Mouse (Mus musculus) midbrain, embryonic 16.5 days (tissue): ENCODE measurements around the gene Arhgap17. TPM values are rescaled to one million over a fixed set of nuclear protein-coding genes. Genes with fewer than 3 reads are reported as not detected.

Source experiments
- ATAC-seq: fragments of 200-750 bp; cut with Nextera tagmentation; 2 replicates; pipeline ENCODE4 v1.8.0; 2017; ENCODE audit warnings: moderate TSS enrichment
- H3K27ac ChIP-seq: fragments of 300-500 bp; sonication (generic); 2 replicates; pipeline ENCODE4 v1.5.1; 2014; ENCODE audit warnings: mild to moderate bottlenecking, low read length, mixed read lengths
- H3K27me3 ChIP-seq: fragments of 300-500 bp; sonication (generic); 2 replicates; pipeline ENCODE4 v1.6.1; 2014; ENCODE audit warnings: low read depth, low read length, mixed read lengths; ENCODE audit not compliant: control insufficient read depth, insufficient read depth
- H3K36me3 ChIP-seq: fragments of 300-500 bp; sonication (generic); 2 replicates; pipeline ENCODE4 v1.6.1; 2014; ENCODE audit warnings: mild to moderate bottlenecking, low read length, moderate library complexity, mixed read lengths; ENCODE audit not compliant: control insufficient read depth, insufficient read depth
- H3K4me1 ChIP-seq: fragments of 300-500 bp; sonication (generic); 2 replicates; pipeline ENCODE4 v1.6.1; 2014; ENCODE audit warnings: mild to moderate bottlenecking, low read length, mixed read lengths; ENCODE audit not compliant: control insufficient read depth, insufficient read depth
- H3K4me2 ChIP-seq: fragments of 300-500 bp; sonication (generic); 2 replicates; pipeline ENCODE4 v1.6.1; 2014; ENCODE audit warnings: mild to moderate bottlenecking, low read length, mixed read lengths
- H3K4me3 ChIP-seq: fragments of 300-500 bp; sonication (generic); 2 replicates; pipeline ENCODE4 v1.5.1; 2014; ENCODE audit warnings: low read depth, mild to moderate bottlenecking, low read length, moderate library complexity, mixed read lengths
- H3K9ac ChIP-seq: fragments of 300-500 bp; sonication (generic); 2 replicates; pipeline ENCODE4 v1.6.1; 2014; ENCODE audit warnings: low read depth, low read length, mixed read lengths
- H3K9me3 ChIP-seq: fragments of 300-500 bp; sonication (generic); replicated peaks from 2 replicates; pipeline ENCODE4 v1.6.1; 2014; ENCODE audit warnings: mild to moderate bottlenecking, low read length, mixed read lengths; ENCODE audit not compliant: control insufficient read depth, poor library complexity, severe bottlenecking
- WGBS: fragments of 180-500 bp; shearing (Covaris S2); extraction: QIAGEN DNeasy Blood & Tissue Kit; methylation state at CpG from one replicate; pipeline ENCODE4 v1.1.7; 2014; 5-methylcytosine and 5-hydroxymethylcytosine counted together
- polyA plus RNA-seq: library from polyadenylated mRNA; unstranded; fragments of >200 nt; fragmentation: Nextera tagmentation; extraction: Ambion mirVana; gene quantifications from 2 replicates; pipeline ENCODE4 v1.2.1, GENCODE M21; 2015

The Arhgap17 gene
- polyA plus RNA-seq = 8.3 and 8.9 TPM in 2 replicates

GRCm38 (mm10) chr7:123369759-123370481, at the start of gene Arhgap17, which contains the start of gene Lcmt1:
Gene Arhgap17 (minus strand): TSS chr7:123369915.
Gene Lcmt1 (plus strand): TSS chr7:123369784.
- Histone ChIP-seq H3K36me3 (no peaks in the 10 kb centered on the region), H3K9me3 (no peaks in the 10 kb centered on the region), H3K4me2 (peak within 1 kb of the TSS; percentile 83), H3K4me3 (peak within 1 kb of the TSS; percentile 97), H3K9ac (peak within 1 kb of the TSS; percentile 85), H3K4me1 (peaks cover 21% of the 10 kb centered on the region), H3K27me3 (no peaks in the 10 kb centered on the region), H3K27ac (peak within 1 kb of the TSS; percentile 82)
- under 1% methylated on average over 53 of the region's 64 CpGs for WGBS
- ATAC-seq = peak; percentile 97

GRCm38 (mm10) chr7:123417661-123418060, 47.9 kb upstream of the Arhgap17 start:
- Histone ChIP-seq H3K36me3 (peaks cover 15% of the 10 kb centered on the region), H3K9ac (no peak overlapping the region), H3K4me1 (no peaks in the 10 kb centered on the region), H3K4me3 (no peak overlapping the region), H3K4me2 (no peak overlapping the region), H3K27ac (no peak overlapping the region), H3K9me3 (no peaks in the 10 kb centered on the region), H3K27me3 (no peaks in the 10 kb centered on the region)
- no peak for ATAC-seq
- 81% methylated on average over 3 of the region's 3 CpGs for WGBS

- H3K27ac ChIP-seq = no peak overlapping the region
- H3K27me3 ChIP-seq = no peaks in the 10 kb centered on the region
- no peak for ATAC-seq
- WGBS = 88% methylated on average over 4 of the region's 4 CpGs
- no peaks in the 10 kb centered on the region for H3K4me1 ChIP-seq
- H3K4me3 ChIP-seq = no peak overlapping the region
- no peak overlapping the region for H3K9ac ChIP-seq
- H3K4me2 ChIP-seq = no peak overlapping the region
- H3K36me3 ChIP-seq = peaks cover 12% of the 10 kb centered on the region
- no peaks in the 10 kb centered on the region for H3K9me3 ChIP-seq
These were observed 47.1 kb upstream of the Arhgap17 start for GRCm38 (mm10) chr7:123416803-123417202.

- Histone ChIP-seq H3K4me3 (no peak overlapping the region), H3K9me3 (no peaks in the 10 kb centered on the region), H3K27ac (no peak overlapping the region), H3K4me1 (no peaks in the 10 kb centered on the region), H3K36me3 (peaks cover 5% of the 10 kb centered on the region), H3K27me3 (no peaks in the 10 kb centered on the region), H3K9ac (no peak overlapping the region), H3K4me2 (no peak overlapping the region)
- WGBS = 86% methylated on average over 3 of the region's 3 CpGs
- no peak for ATAC-seq
These were observed 42.4 kb upstream of the Arhgap17 start for GRCm38 (mm10) chr7:123412143-123412542.

- H3K27ac ChIP-seq = no peak overlapping the region
- peaks cover 5% of the 10 kb centered on the region for H3K36me3 ChIP-seq
- ATAC-seq = no peak
- H3K4me1 ChIP-seq = no peaks in the 10 kb centered on the region
- H3K4me2 ChIP-seq = no peak overlapping the region
- no peak overlapping the region for H3K4me3 ChIP-seq
- H3K27me3 ChIP-seq = no peaks in the 10 kb centered on the region
- no peaks in the 10 kb centered on the region for H3K9me3 ChIP-seq
- no peak overlapping the region for H3K9ac ChIP-seq
- WGBS = 88% methylated on average over 1 of the region's 1 CpGs
These were observed 41.4 kb upstream of the Arhgap17 start for GRCm38 (mm10) chr7:123411109-123411508.

- no peak overlapping the region for H3K4me2 ChIP-seq
- WGBS = 94% methylated on average over 7 of the region's 7 CpGs
- H3K36me3 ChIP-seq = peaks cover 5% of the 10 kb centered on the region
- no peaks in the 10 kb centered on the region for H3K9me3 ChIP-seq
- no peaks in the 10 kb centered on the region for H3K4me1 ChIP-seq
- no peak overlapping the region for H3K27ac ChIP-seq
- ATAC-seq = no peak
- H3K9ac ChIP-seq = no peak overlapping the region
- no peaks in the 10 kb centered on the region for H3K27me3 ChIP-seq
- H3K4me3 ChIP-seq = no peak overlapping the region
These were observed 40.8 kb upstream of the Arhgap17 start for GRCm38 (mm10) chr7:123410502-123410901.

- Histone ChIP-seq H3K27me3 (no peaks in the 10 kb centered on the region), H3K9ac (no peak overlapping the region), H3K27ac (no peak overlapping the region), H3K9me3 (no peaks in the 10 kb centered on the region), H3K4me3 (no peak overlapping the region), H3K4me2 (no peak overlapping the region), H3K36me3 (peaks cover 15% of the 10 kb centered on the region), H3K4me1 (no peaks in the 10 kb centered on the region)
- ATAC-seq = no peak
- WGBS = 71% methylated on average over 4 of the region's 4 CpGs
These were observed 37.3 kb upstream of the Arhgap17 start for GRCm38 (mm10) chr7:123406988-123407387.

GRCm38 (mm10) chr7:123405619-123406018, 35.9 kb upstream of the Arhgap17 start:
- Histone ChIP-seq H3K4me3 (no peak overlapping the region), H3K9me3 (no peaks in the 10 kb centered on the region), H3K36me3 (peaks cover 15% of the 10 kb centered on the region), H3K4me2 (no peak overlapping the region), H3K27ac (no peak overlapping the region), H3K9ac (no peak overlapping the region), H3K4me1 (no peaks in the 10 kb centered on the region), H3K27me3 (no peaks in the 10 kb centered on the region)
- WGBS = 95% methylated on average over 3 of the region's 3 CpGs
- ATAC-seq = no peak

- no peak for ATAC-seq
- Histone ChIP-seq H3K9me3 (no peaks in the 10 kb centered on the region), H3K4me2 (no peak overlapping the region), H3K27me3 (no peaks in the 10 kb centered on the region), H3K4me1 (no peaks in the 10 kb centered on the region), H3K9ac (no peak overlapping the region), H3K27ac (no peak overlapping the region), H3K36me3 (peaks cover 13% of the 10 kb centered on the region), H3K4me3 (no peak overlapping the region)
- WGBS = 89% methylated on average over 6 of the region's 6 CpGs
These were observed 34.5 kb upstream of the Arhgap17 start for GRCm38 (mm10) chr7:123404198-123404597.
